Mouse (Mus musculus) kidney, embryonic 14.5 days (tissue): ENCODE results near the gene Cdc14a. TPM values are rescaled to one million over a fixed set of nuclear protein-coding genes. Genes with fewer than 3 reads are reported as not detected.

Experiments used
- ATAC-seq: fragments of 200-750 bp; cut with Nextera tagmentation; 2 replicates; pipeline ENCODE4 v1.8.0; 2017; ENCODE audit warnings: moderate number of reproducible peaks, mild to moderate bottlenecking, moderate TSS enrichment, moderate library complexity; ENCODE audit not compliant: low FRiP score, low TSS enrichment
- H3K27ac ChIP-seq: fragments of 300-500 bp; sonication (generic); 2 replicates; pipeline ENCODE4 v1.5.1; 2014; ENCODE audit warnings: low read depth, mild to moderate bottlenecking, low read length, moderate library complexity, mixed read lengths
- H3K27me3 ChIP-seq: fragments of 300-500 bp; sonication (generic); 2 replicates; pipeline ENCODE4 v1.6.1; 2014; ENCODE audit warnings: mild to moderate bottlenecking, low read length; ENCODE audit not compliant: control insufficient read depth, insufficient read depth
- H3K36me3 ChIP-seq: fragments of 300-500 bp; sonication (generic); 2 replicates; pipeline ENCODE4 v1.6.1; 2014; ENCODE audit warnings: low read length, mixed read lengths; ENCODE audit not compliant: control insufficient read depth, insufficient read depth
- H3K4me1 ChIP-seq: fragments of 300-500 bp; sonication (generic); 2 replicates; pipeline ENCODE4 v1.6.1; 2014; ENCODE audit warnings: low read length, mixed read lengths; ENCODE audit not compliant: control insufficient read depth, insufficient read depth
- H3K4me2 ChIP-seq: fragments of 300-500 bp; sonication (generic); replicated peaks from 2 replicates; pipeline ENCODE4 v1.6.1; 2014; ENCODE audit warnings: low read depth, mild to moderate bottlenecking, low read length
- H3K4me3 ChIP-seq: fragments of 300-500 bp; sonication (generic); 2 replicates; pipeline ENCODE4 v1.5.1; 2014; ENCODE audit warnings: mild to moderate bottlenecking, low read length
- H3K9ac ChIP-seq: fragments of 300-500 bp; sonication (generic); 2 replicates; pipeline ENCODE4 v1.6.1; 2014; ENCODE audit warnings: low read depth, mild to moderate bottlenecking, low read length, moderate library complexity
- H3K9me3 ChIP-seq: fragments of 300-500 bp; sonication (generic); 2 replicates; pipeline ENCODE4 v1.6.1; 2016; ENCODE audit warnings: low read length; ENCODE audit not compliant: control insufficient read depth
- WGBS: fragments of 180-500 bp; shearing (Covaris S2); extraction: QIAGEN DNeasy Blood & Tissue Kit; methylation state at CpG from one replicate; pipeline ENCODE4 v1.1.7; 2014; 5-methylcytosine and 5-hydroxymethylcytosine counted together
- polyA plus RNA-seq: library from polyadenylated mRNA; unstranded; fragments of >200 nt; fragmentation: Nextera tagmentation; extraction: Ambion mirVana; gene quantifications from 2 replicates; pipeline ENCODE4 v1.2.1, GENCODE M21; 2014

Cdc14a gene
- polyA plus RNA-seq, 1 experiment from 2014 or later = 17.9 TPM

DNA sequence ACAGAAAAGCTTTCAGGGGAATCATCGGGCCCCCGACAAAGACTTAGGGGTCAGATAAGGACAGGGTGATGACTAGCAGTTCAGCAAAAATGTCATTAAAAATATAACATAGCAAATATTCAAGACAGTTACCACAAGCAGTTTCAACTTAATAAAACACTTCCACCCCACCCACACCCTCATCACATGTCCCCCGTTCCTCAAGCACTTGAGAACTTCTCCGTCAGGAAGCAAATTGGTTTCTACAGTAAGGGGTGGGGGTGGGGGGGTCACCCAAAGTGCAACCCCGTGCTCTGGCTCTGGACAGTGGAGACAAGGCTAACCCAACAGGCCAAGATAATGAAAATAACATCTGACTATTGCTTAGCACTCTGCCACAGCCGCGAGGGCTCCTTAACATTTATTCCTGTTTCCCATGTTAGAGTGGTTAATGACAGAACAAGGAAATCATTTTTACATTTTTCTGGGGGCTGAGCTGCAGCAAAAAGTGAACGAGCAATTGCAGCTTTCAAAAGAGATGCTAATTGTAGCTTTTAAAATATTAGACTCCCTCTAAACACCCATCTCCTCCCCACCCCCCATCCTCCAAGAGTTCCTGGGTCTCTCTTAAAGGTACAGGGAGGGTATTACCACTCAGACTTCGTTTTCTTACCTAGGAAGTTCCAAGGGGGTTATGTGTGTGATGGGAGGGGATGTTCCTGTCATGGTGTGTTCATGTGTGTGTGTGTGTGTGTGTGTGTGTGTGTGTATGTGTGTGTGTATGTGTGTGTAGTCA lies 133.6 kb downstream of the Cdc14a start:
- H3K4me1 ChIP-seq = no peaks in the 10 kb centered on the region
- no peak overlapping the region for H3K9ac ChIP-seq
- ATAC-seq = no peak
- H3K4me3 ChIP-seq = no peak overlapping the region
- no peak overlapping the region for H3K4me2 ChIP-seq
- no peaks in the 10 kb centered on the region for H3K9me3 ChIP-seq
- peaks cover 11% of the 10 kb centered on the region for H3K36me3 ChIP-seq
- WGBS = 88% methylated on average over 9 of the region's 9 CpGs
- H3K27me3 ChIP-seq = no peaks in the 10 kb centered on the region
- no peak overlapping the region for H3K27ac ChIP-seq

DNA sequence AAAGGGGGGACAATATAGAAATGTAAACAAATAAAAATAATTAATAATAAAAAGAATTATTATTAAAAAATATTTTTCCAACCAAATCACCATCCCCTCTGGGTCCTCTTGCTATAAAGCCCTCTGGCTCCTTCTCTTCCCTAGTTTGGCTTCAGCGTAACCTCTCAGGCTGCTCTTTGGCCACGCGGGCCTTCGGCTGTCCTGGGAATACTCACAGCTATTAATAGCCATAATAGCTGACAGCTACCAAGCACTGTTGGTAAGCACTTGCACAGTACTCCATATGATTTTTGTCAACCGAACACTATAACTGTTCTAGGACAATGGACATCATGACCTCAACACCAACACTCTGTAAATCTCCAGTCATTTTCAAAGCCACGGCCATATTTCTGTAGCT lies 135.0 kb downstream of the Cdc14a start:
- Histone ChIP-seq H3K4me1 (no peaks in the 10 kb centered on the region), H3K4me2 (no peak overlapping the region), H3K4me3 (no peak overlapping the region), H3K9ac (no peak overlapping the region), H3K36me3 (peaks cover 9% of the 10 kb centered on the region), H3K27ac (no peak overlapping the region), H3K27me3 (no peaks in the 10 kb centered on the region), H3K9me3 (no peaks in the 10 kb centered on the region)
- no peak for ATAC-seq
- 80% methylated on average over 6 of the region's 6 CpGs for WGBS

DNA sequence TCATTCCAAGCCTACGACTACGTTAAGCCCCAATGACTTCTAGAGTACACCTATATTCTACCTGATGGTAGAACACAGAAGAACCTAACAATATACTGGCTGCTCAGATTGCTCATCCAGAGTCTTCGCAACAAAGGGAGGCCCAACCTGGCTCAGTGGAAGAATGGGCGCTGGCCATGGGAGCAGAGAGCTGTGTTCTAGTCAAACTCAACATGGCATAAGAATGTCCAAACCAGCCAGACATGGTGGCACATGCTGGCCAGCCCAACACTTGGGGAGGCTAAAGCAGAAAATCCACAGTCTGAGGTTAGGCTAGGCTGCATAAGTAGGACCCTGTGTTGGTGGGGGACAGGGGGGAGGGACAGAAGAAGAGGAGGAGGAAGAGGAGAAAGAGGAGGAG lies 139.1 kb downstream of the Cdc14a start:
- 96% methylated on average over 4 of the region's 4 CpGs for WGBS
- no peak overlapping the region for H3K4me2 ChIP-seq

DNA sequence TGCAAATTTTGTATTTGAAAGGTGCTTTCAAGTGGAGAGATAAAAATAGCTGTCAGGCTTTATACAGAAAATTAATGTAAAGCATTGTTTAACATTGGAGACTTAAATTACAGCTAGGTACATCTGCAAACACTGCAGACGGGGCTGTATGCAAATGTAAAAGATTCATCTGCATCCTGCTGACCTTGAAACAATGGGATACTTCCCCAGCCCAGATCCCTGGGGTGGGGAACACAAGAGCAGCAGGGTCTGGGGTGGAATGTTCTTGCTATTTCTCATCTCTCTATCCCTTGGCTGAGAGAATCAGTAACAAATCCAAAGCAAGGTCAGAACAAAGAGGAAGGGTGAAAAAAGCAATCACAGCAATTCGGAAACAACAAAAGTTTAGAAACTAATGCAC lies 139.8 kb downstream of the Cdc14a start:
- Histone ChIP-seq H3K9me3 (no peaks in the 10 kb centered on the region), H3K4me3 (no peak overlapping the region), H3K4me1 (no peaks in the 10 kb centered on the region), H3K27me3 (no peaks in the 10 kb centered on the region), H3K4me2 (no peak overlapping the region), H3K9ac (no peak overlapping the region), H3K36me3 (no peaks in the 10 kb centered on the region), H3K27ac (no peak overlapping the region)
- WGBS = 59% methylated on average over 2 of the region's 2 CpGs
- no peak for ATAC-seq

More for the DNA sequence above, 139.1 kb downstream of the Cdc14a start:
- Histone ChIP-seq H3K9ac (no peak overlapping the region), H3K9me3 (no peaks in the 10 kb centered on the region), H3K4me1 (no peaks in the 10 kb centered on the region), H3K27ac (no peak overlapping the region), H3K4me3 (no peak overlapping the region), H3K36me3 (no peaks in the 10 kb centered on the region), H3K27me3 (no peaks in the 10 kb centered on the region)
- no peak for ATAC-seq

DNA sequence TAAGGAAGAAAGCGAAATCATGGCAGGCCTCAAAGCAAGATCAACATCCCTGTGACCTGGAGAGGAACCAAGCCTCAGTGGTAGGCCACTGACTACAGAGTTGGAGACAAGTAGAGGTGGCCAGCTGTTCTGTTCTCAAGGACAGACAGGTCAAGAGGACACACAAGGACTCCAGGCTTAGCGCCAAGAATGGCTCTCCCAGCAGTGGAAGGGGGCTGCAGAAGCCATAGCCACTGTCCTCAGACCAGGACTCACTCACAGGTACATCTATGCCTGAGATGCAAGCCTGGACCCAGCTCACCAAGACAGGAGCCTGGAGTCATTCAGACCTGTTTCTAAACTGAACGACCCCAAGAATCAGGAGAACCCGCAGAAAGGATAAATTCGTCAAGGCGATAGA lies 142.2 kb downstream of the Cdc14a start:
- ATAC-seq = no peak
- H3K36me3 ChIP-seq = no peaks in the 10 kb centered on the region
- H3K9me3 ChIP-seq = no peaks in the 10 kb centered on the region
- H3K27ac ChIP-seq = no peak overlapping the region
- WGBS = 92% methylated on average over 6 of the region's 6 CpGs
- H3K27me3 ChIP-seq = no peaks in the 10 kb centered on the region
- H3K9ac ChIP-seq = no peak overlapping the region
- H3K4me1 ChIP-seq = no peaks in the 10 kb centered on the region
- H3K4me2 ChIP-seq = no peak overlapping the region
- no peak overlapping the region for H3K4me3 ChIP-seq

DNA sequence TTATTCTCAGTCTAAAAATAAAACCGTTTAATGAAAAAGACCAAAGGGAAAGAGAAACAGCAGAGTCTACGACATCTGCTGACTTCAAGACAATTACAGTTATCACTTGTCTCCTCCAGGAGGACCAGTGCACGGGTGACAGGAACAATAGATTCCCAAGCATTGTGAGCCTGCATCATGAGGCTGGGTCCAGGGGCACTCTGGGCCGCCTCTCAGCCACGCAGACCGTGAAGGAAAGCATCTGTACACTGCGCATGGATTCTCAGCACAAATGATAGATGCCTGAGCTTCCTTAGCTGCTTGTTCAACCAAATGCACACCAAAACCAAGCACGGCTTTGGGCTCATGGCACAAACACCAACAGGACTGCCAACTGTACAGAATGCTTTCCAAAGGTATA lies 146.7 kb downstream of the Cdc14a start:
- Histone ChIP-seq H3K9me3 (no peaks in the 10 kb centered on the region), H3K27ac (no peak overlapping the region), H3K36me3 (no peaks in the 10 kb centered on the region), H3K4me1 (no peaks in the 10 kb centered on the region), H3K4me3 (no peak overlapping the region), H3K4me2 (no peak overlapping the region), H3K27me3 (no peaks in the 10 kb centered on the region), H3K9ac (no peak overlapping the region)
- WGBS = 88% methylated on average over 8 of the region's 8 CpGs
- ATAC-seq = no peak

DNA sequence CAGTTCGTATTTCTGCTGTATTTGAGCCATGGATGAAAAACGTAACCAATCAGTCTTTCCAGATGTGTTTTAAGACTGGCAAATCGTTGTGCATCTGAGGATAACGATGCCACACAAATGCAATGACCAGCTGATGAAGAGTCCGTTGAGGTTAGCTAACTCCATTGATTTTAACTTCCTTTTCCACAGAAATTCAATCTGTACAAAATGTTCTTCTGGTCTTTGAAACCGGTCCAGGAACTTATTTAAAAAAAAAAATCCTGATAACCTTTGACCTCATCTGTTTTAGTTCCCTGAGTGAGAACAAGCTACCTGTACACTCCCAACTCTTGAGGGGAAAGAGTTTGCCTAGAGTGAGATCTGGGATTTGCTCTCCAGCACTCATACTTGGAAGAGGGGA lies 152.2 kb downstream of the Cdc14a start:
- Histone ChIP-seq H3K9me3 (no peaks in the 10 kb centered on the region), H3K36me3 (no peaks in the 10 kb centered on the region), H3K9ac (no peak overlapping the region), H3K4me1 (no peaks in the 10 kb centered on the region), H3K27me3 (no peaks in the 10 kb centered on the region), H3K4me2 (no peak overlapping the region), H3K4me3 (no peak overlapping the region), H3K27ac (no peak overlapping the region)
- no peak for ATAC-seq
- WGBS = 84% methylated on average over 6 of the region's 6 CpGs

DNA sequence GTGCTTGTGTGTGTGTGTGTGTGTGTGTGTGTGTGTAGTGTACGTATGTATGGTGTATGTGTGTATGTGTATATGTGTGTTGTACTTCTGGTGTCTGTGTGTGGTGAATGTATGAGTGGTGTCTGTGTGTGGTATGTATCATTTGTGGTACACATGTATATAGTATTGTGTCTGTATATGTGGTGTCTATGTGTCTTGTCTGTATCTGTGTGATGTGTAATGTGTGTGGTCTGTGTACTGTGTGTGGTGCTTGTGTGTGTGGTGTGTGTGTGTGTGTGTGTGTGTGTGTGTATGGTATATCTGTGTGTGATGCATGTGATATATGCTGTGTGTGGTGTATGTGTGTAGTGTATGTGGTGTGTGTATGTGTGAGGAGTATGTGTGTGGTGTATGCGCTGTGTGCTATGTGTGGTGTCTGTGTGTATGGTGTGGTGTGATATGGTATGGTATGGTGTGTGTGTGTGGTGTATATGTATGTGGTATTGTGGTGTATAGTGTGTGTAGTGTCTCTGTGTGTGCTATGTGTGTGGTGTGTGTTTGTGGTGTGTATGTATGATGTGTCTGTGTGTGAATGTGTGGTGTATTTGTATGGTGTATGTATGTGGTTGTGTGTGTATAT lies 156.7 kb downstream of the Cdc14a start:
- no peak overlapping the region for H3K4me3 ChIP-seq
- no peak overlapping the region for H3K4me2 ChIP-seq
- H3K36me3 ChIP-seq = no peaks in the 10 kb centered on the region
- no peaks in the 10 kb centered on the region for H3K9me3 ChIP-seq
- no peaks in the 10 kb centered on the region for H3K27me3 ChIP-seq
- H3K27ac ChIP-seq = no peak overlapping the region
- WGBS = 89% methylated on average over 2 of the region's 2 CpGs
- no peak overlapping the region for H3K9ac ChIP-seq
- H3K4me1 ChIP-seq = no peaks in the 10 kb centered on the region
- ATAC-seq = 0 out of 2 replicates have a peak, but pooled peaks have one; percentile 24

DNA sequence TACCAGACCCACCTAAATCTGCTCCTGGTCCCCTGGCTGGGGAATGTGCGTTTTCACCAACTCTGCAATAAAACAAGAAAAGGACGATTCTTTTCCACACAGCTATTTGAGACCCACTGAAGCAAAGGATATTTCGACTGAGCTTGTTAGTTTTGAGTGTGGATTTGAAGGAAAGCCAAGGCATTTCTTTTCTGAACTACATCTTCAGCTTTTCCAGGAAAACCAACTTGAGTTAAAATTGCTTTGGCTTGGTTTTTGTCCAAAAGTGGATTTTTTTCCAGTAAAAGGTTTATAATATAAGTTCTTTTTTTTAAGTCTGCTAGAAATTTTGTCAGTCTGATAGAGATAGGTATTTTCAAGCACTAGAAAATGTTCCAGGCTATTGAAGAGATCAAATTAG lies 157.5 kb downstream of the Cdc14a start:
- Histone ChIP-seq H3K4me2 (no peak overlapping the region), H3K4me3 (no peak overlapping the region), H3K27me3 (no peaks in the 10 kb centered on the region), H3K9ac (no peak overlapping the region), H3K9me3 (no peaks in the 10 kb centered on the region), H3K4me1 (no peaks in the 10 kb centered on the region), H3K36me3 (no peaks in the 10 kb centered on the region), H3K27ac (no peak overlapping the region)
- ATAC-seq = no peak
- 81% methylated on average over 3 of the region's 3 CpGs for WGBS
